Mouse (Mus musculus): ENCODE measurements around the gene Asb2. TPM values are rescaled to one million over a fixed set of nuclear protein-coding genes. Genes with fewer than 3 reads are reported as not detected.

Asb2 gene
- polyA plus RNA-seq, 1 experiment = 10.7 TPM

- TF ChIP-seq CTCF (conservative IDR thresholded peaks at IDR 0.05; ENCODE audit: insufficient read depth, insufficient read length, low read depth, low read length) = no peak
- TF ChIP-seq POLR2A (IDR thresholded peaks at IDR 0.05; ENCODE audit: low read depth, low read length) = no peak
- H3K27ac ChIP-seq (ENCODE audit: insufficient read depth, low read depth, low read length) = no peak overlapping the region
- WGBS = 90% methylated on average over 2 of the region's 2 CpGs
- DNase-seq = no peak
- H3K4me3 ChIP-seq (ENCODE audit: insufficient read depth, low read depth, low read length) = no peak overlapping the region
- H3K27me3 ChIP-seq (replicated peaks; ENCODE audit: control insufficient read depth, insufficient read depth, low read length) = no peaks in the 10 kb centered on the region
- no peaks in the 10 kb centered on the region for H3K36me3 ChIP-seq (ENCODE audit: control insufficient read depth, insufficient read depth, low read length)
- H3K4me1 ChIP-seq (ENCODE audit: control insufficient read depth, insufficient read depth, low read length) = no peaks in the 10 kb centered on the region
These were observed 82.1 kb downstream of the Asb2 start for GRCm38 (mm10) chr12:103273732-103274131.

GRCm38 (mm10) chr12:103273051-103273450 is 82.8 kb downstream of the Asb2 start:
- no peak for DNase-seq
- WGBS = 62% methylated on average over 6 of the region's 6 CpGs
- Histone ChIP-seq H3K27ac (ENCODE audit: insufficient read depth, low read depth, low read length) (no peak overlapping the region), H3K36me3 (ENCODE audit: control insufficient read depth, insufficient read depth, low read length) (no peaks in the 10 kb centered on the region), H3K27me3 (replicated peaks; ENCODE audit: control insufficient read depth, insufficient read depth, low read length) (no peaks in the 10 kb centered on the region), H3K4me1 (ENCODE audit: control insufficient read depth, insufficient read depth, low read length) (no peaks in the 10 kb centered on the region), H3K4me3 (ENCODE audit: insufficient read depth, low read depth, low read length) (no peak overlapping the region)
- no peak for TF ChIP-seq CTCF (conservative IDR thresholded peaks at IDR 0.05; ENCODE audit: insufficient read depth, insufficient read length, low read depth, low read length)

GRCm38 (mm10) chr12:103272176-103272575 is 83.6 kb downstream of the Asb2 start:
- no peaks in the 10 kb centered on the region for H3K4me1 ChIP-seq (ENCODE audit: control insufficient read depth, insufficient read depth, low read length)
- H3K4me3 ChIP-seq (ENCODE audit: insufficient read depth, low read depth, low read length) = no peak overlapping the region
- no peaks in the 10 kb centered on the region for H3K36me3 ChIP-seq (ENCODE audit: control insufficient read depth, insufficient read depth, low read length)
- TF ChIP-seq POLR2A (IDR thresholded peaks at IDR 0.05; ENCODE audit: low read depth, low read length) = no peak
- TF ChIP-seq CTCF (conservative IDR thresholded peaks at IDR 0.05; ENCODE audit: insufficient read depth, insufficient read length, low read depth, low read length) = no peak
- H3K27ac ChIP-seq (ENCODE audit: insufficient read depth, low read depth, low read length) = no peak overlapping the region
- 88% methylated on average over 3 of the region's 3 CpGs for WGBS
- H3K27me3 ChIP-seq (replicated peaks; ENCODE audit: control insufficient read depth, insufficient read depth, low read length) = no peaks in the 10 kb centered on the region
- no peak for DNase-seq

Other genes starting within 250 kb of the Asb2 start
- 6.5 and 6.6 TPM in 2 replicates for gene Prima1, start 113.9 kb downstream of the Asb2 start, polyA plus RNA-seq (2012; rRNA removed)
- 0.05 and 0.08 TPM in 2 replicates for gene Fam181a, start 45.0 kb downstream of the Asb2 start, polyA plus RNA-seq (2012; rRNA removed)
- 3.9 and 4.0 TPM in 2 replicates for gene Otub2, start 32.7 kb upstream of the Asb2 start, polyA plus RNA-seq (2012; rRNA removed)
- 0.81 and 0.88 TPM in 2 replicates for gene 9330161L09Rik, start 51.8 kb upstream of the Asb2 start, polyA plus RNA-seq (2012; rRNA removed)
- 37.5 and 41.9 TPM in 2 replicates for gene Ddx24, start 69.8 kb upstream of the Asb2 start, polyA plus RNA-seq (2012; rRNA removed)
- 320 and 355 TPM in 2 replicates for gene Ifi27, start 78.2 kb upstream of the Asb2 start, polyA plus RNA-seq (2012; rRNA removed)
- gene Ifi27l2a, start 87.7 kb upstream of the Asb2 start, polyA plus RNA-seq (2012; rRNA removed) = 427 and 428 TPM in 2 replicates
- 0.08 and 0.19 TPM in 2 replicates for gene Ifi27l2b, start 101.2 kb upstream of the Asb2 start, polyA plus RNA-seq (2012; rRNA removed)
- gene Ppp4r4, start 176.3 kb upstream of the Asb2 start, polyA plus RNA-seq (2012; rRNA removed) = 0.99 and 1.0 TPM in 2 replicates